Mouse (Mus musculus) heart, postnatal 0 days (tissue): ENCODE measurements around the gene Sh2d4b. TPM values are rescaled to one million over a fixed set of nuclear protein-coding genes. Genes with fewer than 3 reads are reported as not detected.

Experiments
- ATAC-seq: fragments of 200-750 bp; cut with Nextera tagmentation; 2 replicates; pipeline ENCODE4 v1.8.0; 2017; ENCODE audit warnings: low read depth, moderate number of reproducible peaks, moderate library complexity; ENCODE audit not compliant: insufficient read depth
- DNase-seq: peaks from one replicate; pipeline ENCODE4 v3.0.0-alpha.2; 2016; ENCODE audit warnings: low spot score
- H3K27ac ChIP-seq: fragments of 300-500 bp; sonication (generic); 2 replicates; pipeline ENCODE4 v1.5.1; 2014; ENCODE audit warnings: low read depth, mild to moderate bottlenecking
- H3K27me3 ChIP-seq: fragments of 300-500 bp; sonication (generic); 2 replicates; pipeline ENCODE4 v1.6.1; 2014; ENCODE audit warnings: low read length, mixed read lengths; ENCODE audit not compliant: control insufficient read depth, insufficient read depth
- H3K36me3 ChIP-seq: fragments of 300-500 bp; sonication (generic); replicated peaks from 2 replicates; pipeline ENCODE4 v1.6.1; 2014; ENCODE audit warnings: low read length, mixed read lengths; ENCODE audit not compliant: control insufficient read depth, insufficient read depth
- H3K4me1 ChIP-seq: fragments of 300-500 bp; sonication (generic); 2 replicates; pipeline ENCODE4 v1.6.1; 2014; ENCODE audit warnings: antibody characterized with exemption; ENCODE audit not compliant: control insufficient read depth, insufficient read depth
- H3K4me2 ChIP-seq: fragments of 300-500 bp; sonication (generic); 2 replicates; pipeline ENCODE4 v1.6.1; 2014; ENCODE audit warnings: low read depth, mild to moderate bottlenecking, low read length, moderate library complexity
- H3K4me3 ChIP-seq: fragments of 300-500 bp; sonication (generic); 2 replicates; pipeline ENCODE4 v1.5.1; 2014; ENCODE audit warnings: low read depth, low read length
- H3K9ac ChIP-seq: fragments of 300-500 bp; sonication (generic); replicated peaks from 2 replicates; pipeline ENCODE4 v1.6.1; 2014; ENCODE audit warnings: low read depth, low read length, mixed read lengths
- H3K9me3 ChIP-seq: fragments of 300-500 bp; sonication (generic); replicated peaks from 2 replicates; pipeline ENCODE4 v1.6.1; 2016; ENCODE audit warnings: low read length; ENCODE audit not compliant: control insufficient read depth
- CTCF ChIP-seq: IDR thresholded peaks from 2 replicates; pipeline ENCODE4 v1.5.1; 2016; ENCODE audit warnings: antibody characterized with exemption, control low read depth, low read depth
- EP300 ChIP-seq: IDR thresholded peaks from 2 replicates; pipeline ENCODE4 v1.6.1; 2016; ENCODE audit warnings: antibody characterized with exemption, low read depth
- WGBS: fragments of 180-500 bp; shearing (Covaris S2); extraction: QIAGEN DNeasy Blood & Tissue Kit; methylation state at CpG from one replicate; pipeline ENCODE4 v1.1.7; 2014; 5-methylcytosine and 5-hydroxymethylcytosine counted together
- polyA plus RNA-seq: library from polyadenylated mRNA; unstranded; fragments of >200 nt; fragmentation: Nextera tagmentation; extraction: Ambion mirVana; gene quantifications from 2 replicates; pipeline ENCODE4 v1.2.1, GENCODE M21; 2015
- total RNA-seq: library from RNA; depleted of rRNA; stranded (reverse); fragments of >200 nt; gene quantifications from 2 replicates; pipeline ENCODE4 v1.2.3, GENCODE M21; 2014; ENCODE audit warnings: low replicate concordance

Sh2d4b gene
- total and polyA plus RNA-seq, 2 experiments from 2014 or later = 0.20 to 0.46 TPM

GRCm38 (mm10) chr14:40933328-40933727 is 40.3 kb upstream of the Sh2d4b start:
- WGBS = 73% methylated on average over 7 of the region's 7 CpGs
- no peak for TF ChIP-seq CTCF
- no peak for TF ChIP-seq EP300

GRCm38 (mm10) chr14:40932225-40932624 is 39.2 kb upstream of the Sh2d4b start:
- peaks cover 36% of the 10 kb centered on the region for H3K4me1 ChIP-seq
- H3K27me3 ChIP-seq = no peaks in the 10 kb centered on the region
- TF ChIP-seq EP300 = no peak
- TF ChIP-seq CTCF = no peak
- no peak overlapping the region for H3K27ac ChIP-seq
- H3K36me3 ChIP-seq = no peaks in the 10 kb centered on the region
- ATAC-seq (no peak), DNase-seq (no peak)
- no peaks in the 10 kb centered on the region for H3K9me3 ChIP-seq
- no peak overlapping the region for H3K4me3 ChIP-seq
- 87% methylated on average over 9 of the region's 9 CpGs for WGBS
- H3K9ac ChIP-seq = no peak overlapping the region
- H3K4me2 ChIP-seq = no peak overlapping the region

More at GRCm38 (mm10) chr14:40933328-40933727, 40.3 kb upstream of the Sh2d4b start:
- H3K27me3 ChIP-seq = no peaks in the 10 kb centered on the region
- no peak overlapping the region for H3K27ac ChIP-seq
- H3K4me3 ChIP-seq = no peak overlapping the region
- ATAC-seq (no peak), DNase-seq (no peak)
- H3K9me3 ChIP-seq = no peaks in the 10 kb centered on the region
- no peak overlapping the region for H3K4me2 ChIP-seq
- no peaks in the 10 kb centered on the region for H3K36me3 ChIP-seq
- peaks cover 25% of the 10 kb centered on the region for H3K4me1 ChIP-seq
- no peak overlapping the region for H3K9ac ChIP-seq

- TF ChIP-seq EP300 (no peak), CTCF (no peak)
- Histone ChIP-seq H3K27ac (peak overlapping the region; percentile 13; the same call in 1 of the 2 replicates), H3K9me3 (no peaks in the 10 kb centered on the region), H3K36me3 (no peaks in the 10 kb centered on the region), H3K9ac (no peak overlapping the region), H3K27me3 (no peaks in the 10 kb centered on the region), H3K4me1 (peaks cover 36% of the 10 kb centered on the region), H3K4me2 (no peak overlapping the region), H3K4me3 (no peak overlapping the region)
- no peak for DNase-seq
- WGBS = 59% methylated on average over 3 of the region's 3 CpGs
- no peak for ATAC-seq
Measured at GRCm38 (mm10) chr14:40931115-40931829, 38.2 kb upstream of the Sh2d4b start.

GRCm38 (mm10) chr14:40929943-40930342 is 36.9 kb upstream of the Sh2d4b start:
- DNase-seq (no peak), ATAC-seq (no peak)
- Histone ChIP-seq H3K27me3 (no peaks in the 10 kb centered on the region), H3K36me3 (no peaks in the 10 kb centered on the region), H3K4me2 (no peak overlapping the region), H3K9me3 (no peaks in the 10 kb centered on the region), H3K27ac (no peak overlapping the region), H3K4me1 (peaks cover 27% of the 10 kb centered on the region), H3K4me3 (no peak overlapping the region), H3K9ac (no peak overlapping the region)
- no peak for TF ChIP-seq EP300
- no peak for TF ChIP-seq CTCF
- 81% methylated on average over 2 of the region's 2 CpGs for WGBS

- no peak for TF ChIP-seq EP300
- H3K27ac ChIP-seq = no peak overlapping the region
- peaks cover 29% of the 10 kb centered on the region for H3K4me1 ChIP-seq
- no peaks in the 10 kb centered on the region for H3K9me3 ChIP-seq
- no peak for DNase-seq
- H3K4me3 ChIP-seq = no peak overlapping the region
- no peak overlapping the region for H3K4me2 ChIP-seq
- no peaks in the 10 kb centered on the region for H3K36me3 ChIP-seq
- no peak overlapping the region for H3K9ac ChIP-seq
- no peak for ATAC-seq
- no peaks in the 10 kb centered on the region for H3K27me3 ChIP-seq
- 73% methylated on average over 5 of the region's 5 CpGs for WGBS
Measured at GRCm38 (mm10) chr14:40928897-40929296, 35.8 kb upstream of the Sh2d4b start.

- H3K9ac ChIP-seq = no peak overlapping the region
- H3K27ac ChIP-seq = peak overlapping the region; percentile 30; the same call in 1 of the 2 replicates
- no peaks in the 10 kb centered on the region for H3K27me3 ChIP-seq
- DNase-seq = no peak
- ATAC-seq = no peak
- peaks cover 24% of the 10 kb centered on the region for H3K4me1 ChIP-seq
- no peaks in the 10 kb centered on the region for H3K9me3 ChIP-seq
- no peak overlapping the region for H3K4me3 ChIP-seq
- WGBS = 50% methylated on average over 2 of the region's 2 CpGs
- no peaks in the 10 kb centered on the region for H3K36me3 ChIP-seq
- TF ChIP-seq EP300 (no peak), CTCF (no peak)
- H3K4me2 ChIP-seq = no peak overlapping the region
Measured at GRCm38 (mm10) chr14:40927041-40927440, 34.0 kb upstream of the Sh2d4b start.
